Mouse (Mus musculus) layer of hippocampus, postnatal 36 days (tissue): ENCODE data around the gene Adamtsl3. TPM values are rescaled to one million over a fixed set of nuclear protein-coding genes. Genes with fewer than 3 reads are reported as not detected.
"Not testable (repeated sequence)": the region's sequence is repeated elsewhere in the genome, so short reads cannot be mapped to it uniquely, and the experiment has no call there.

ENCODE experiments used
- DNase-seq, 2 experiments: peaks; one replicate each; pipeline ENCODE4 v3.0.0; 2022
- total RNA-seq, 2 experiments: library from RNA; stranded (reverse); gene quantifications; 2 replicates each; pipeline ENCODE4 v1.2.3; 2021

Gene Adamtsl3
- total RNA-seq, 2 experiments from 2014 or later = 1.4 to 2.3 TPM

DNA sequence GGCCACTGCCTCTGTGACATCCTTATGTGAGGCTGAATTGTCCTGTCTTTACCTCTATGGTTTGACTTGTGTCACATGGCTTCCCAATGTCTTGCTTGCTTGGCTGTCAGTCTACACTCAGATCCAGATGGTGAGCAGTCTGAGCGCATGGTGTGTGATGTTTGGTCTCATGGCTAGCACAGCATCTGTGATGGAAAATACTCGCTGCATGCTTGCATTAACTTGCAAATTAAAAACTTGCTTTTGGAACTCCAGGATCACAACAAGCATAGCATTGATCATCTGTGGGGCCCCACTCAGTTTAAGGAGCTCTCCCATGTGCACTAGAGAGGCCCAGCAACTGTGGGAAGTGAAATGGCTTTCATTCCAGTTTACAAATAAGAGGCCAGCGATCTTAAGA lies 29.1 kb downstream of the Adamtsl3 start:
- DNase-seq = no peak

DNA sequence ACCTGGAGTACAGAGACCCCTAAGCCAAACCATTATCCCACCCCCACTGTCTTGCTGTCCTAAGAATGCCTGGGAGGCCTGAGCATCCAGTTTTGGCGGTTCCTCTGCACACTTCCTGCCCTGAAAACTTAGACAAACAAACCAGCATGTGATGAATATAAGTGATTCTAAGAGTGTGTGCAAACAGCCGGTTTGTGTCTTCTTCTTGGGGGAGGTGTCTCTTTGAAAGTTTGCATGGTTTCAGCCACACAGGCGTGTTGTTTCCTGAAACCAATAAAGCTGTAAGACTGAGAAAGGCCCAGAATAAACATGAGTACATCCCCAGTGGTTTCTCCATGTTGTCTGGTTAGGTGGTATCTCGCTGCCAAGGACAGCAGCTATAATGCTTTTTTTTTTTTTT lies 30.6 kb downstream of the Adamtsl3 start:
- no peak for DNase-seq

DNA sequence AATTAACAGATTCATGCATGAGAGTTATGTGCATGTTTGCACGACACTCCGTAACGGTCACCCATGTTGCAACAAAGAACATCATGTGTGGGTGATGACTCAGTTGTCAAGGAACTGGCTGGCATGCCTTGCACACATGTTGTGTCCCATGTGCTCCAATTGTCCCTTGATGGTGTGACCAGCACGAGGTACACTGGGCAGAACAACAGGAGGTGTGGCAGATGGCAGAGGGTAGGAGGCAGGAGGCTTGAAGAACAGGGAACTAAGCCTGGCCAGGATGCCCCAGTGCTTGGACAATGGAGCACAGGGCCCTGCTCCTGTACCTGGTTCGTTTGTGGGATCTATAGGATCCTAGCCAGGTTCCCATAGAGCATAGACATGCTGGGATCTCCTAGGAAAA lies 31.0 kb downstream of the Adamtsl3 start:
- DNase-seq = no peak

- no peak for DNase-seq
These were observed 32.6 kb downstream of the Adamtsl3 start for GRCm38 (mm10) chr7:82368047-82368446.

GRCm38 (mm10) chr7:82370132-82370531 lies 34.6 kb downstream of the Adamtsl3 start:
- DNase-seq = no peak

DNA sequence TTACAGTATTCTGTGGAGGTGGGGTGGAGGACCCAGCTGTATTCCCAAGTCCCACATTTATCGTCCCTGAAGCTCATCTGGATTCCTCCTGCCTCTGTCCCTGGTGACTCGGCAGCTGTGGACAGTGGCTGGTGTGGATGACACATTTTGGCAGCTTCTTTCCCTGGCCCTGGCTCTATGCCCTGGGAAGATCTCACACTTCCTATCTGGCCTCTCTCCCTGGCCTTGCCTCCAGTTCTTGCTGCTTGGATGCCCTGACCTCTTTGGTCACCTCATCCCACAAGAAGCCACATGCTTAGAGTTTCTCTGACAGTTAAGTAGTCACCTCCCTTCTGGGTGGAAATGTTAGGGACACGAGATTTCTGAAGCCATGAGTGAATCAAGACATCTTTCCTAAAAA lies 35.9 kb downstream of the Adamtsl3 start:
- DNase-seq = no peak

DNA sequence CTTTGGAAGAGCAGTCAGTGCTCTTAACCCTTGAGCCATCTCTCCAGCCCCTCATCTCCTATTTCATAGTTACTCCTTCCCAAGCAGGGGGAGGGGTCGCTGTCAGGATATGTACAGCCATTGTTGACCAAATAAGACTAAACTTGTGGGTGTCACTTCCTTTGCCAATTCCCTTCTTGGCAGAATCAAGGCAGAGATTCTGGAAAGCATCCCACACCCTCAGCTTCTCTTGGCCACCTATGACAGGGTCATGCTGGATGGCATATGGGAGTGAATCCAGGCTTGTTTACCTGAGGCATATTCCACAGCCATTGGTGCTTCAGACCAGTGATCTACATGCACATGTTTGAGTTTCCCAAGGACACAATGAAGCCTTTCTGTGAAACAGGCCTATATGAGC lies 42.8 kb downstream of the Adamtsl3 start:
- no peak for DNase-seq

DNA sequence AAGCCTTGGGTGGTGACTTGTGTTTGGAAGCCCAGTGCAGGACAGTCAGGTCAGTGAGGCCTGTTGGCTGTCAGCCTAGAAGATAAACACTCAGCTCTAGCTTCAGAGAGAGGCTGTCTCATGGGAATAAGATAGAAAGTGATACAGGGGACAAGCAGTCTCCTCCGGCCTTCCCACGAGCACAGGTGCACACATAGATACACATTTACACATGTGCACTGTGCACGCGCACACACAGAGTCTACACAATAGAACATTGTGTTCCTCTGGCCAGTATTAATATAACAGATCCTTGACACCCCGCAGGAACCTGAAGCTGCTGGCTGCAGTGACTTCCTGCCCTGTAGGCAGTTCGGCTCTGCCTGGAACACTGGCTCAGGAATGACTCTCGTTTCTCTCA lies 44.3 kb downstream of the Adamtsl3 start:
- no peak for DNase-seq

DNA sequence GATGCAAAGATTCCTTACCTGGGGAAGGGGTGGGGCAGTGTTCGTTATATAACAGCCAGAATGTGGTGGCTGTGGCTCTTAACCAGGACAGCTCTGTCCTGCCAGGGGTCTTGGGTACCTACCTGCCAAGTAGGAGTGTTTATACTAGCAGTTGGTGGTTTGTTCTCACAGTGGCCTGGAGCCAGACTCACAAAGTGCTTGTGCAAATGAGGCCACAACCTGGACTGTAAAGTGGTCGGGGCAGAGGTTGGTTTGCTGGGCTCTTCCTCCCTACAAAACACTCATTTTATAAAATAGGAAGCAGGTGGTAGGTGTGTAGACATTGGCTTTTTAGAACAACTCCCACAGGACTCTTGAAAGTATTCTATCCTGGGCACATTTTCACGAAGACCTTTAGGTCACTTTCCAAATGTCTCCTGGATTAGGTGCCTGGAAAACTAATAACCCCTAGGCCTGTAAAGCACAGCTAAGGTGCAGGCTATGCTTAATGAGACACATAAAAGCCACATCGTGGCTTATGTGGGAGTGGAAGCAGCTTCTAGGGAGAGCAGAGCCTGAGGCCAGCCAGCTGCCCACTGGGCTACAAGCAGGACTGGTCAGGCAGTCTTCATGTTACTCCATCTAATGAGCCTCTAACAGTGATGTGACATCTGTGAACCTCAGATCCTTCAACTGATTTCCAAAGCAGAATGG lies 47.5 kb downstream of the Adamtsl3 start:
- no peak for DNase-seq

DNA sequence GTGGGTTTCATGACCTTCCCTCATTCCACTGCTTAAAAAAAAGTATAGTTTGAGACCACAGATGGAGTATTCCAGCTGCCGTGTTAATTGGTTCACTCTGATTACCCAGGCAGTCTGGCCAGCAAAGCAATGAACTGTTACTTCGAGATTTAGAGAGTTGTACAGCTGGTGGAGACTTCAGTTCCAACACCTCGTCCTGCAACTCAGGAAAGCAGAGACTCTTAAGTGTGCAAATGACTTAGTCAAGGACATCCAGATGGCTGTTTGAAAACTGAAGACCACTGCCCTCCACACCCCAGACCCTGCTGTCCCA lies 48.0 kb downstream of the Adamtsl3 start:
- no peak for DNase-seq

- no peak for DNase-seq
These were observed 51.6 kb downstream of the Adamtsl3 start for GRCm38 (mm10) chr7:82387121-82387520.

- DNase-seq = no peak
These were observed 59.1 kb downstream of the Adamtsl3 start for GRCm38 (mm10) chr7:82394435-82395186.

GRCm38 (mm10) chr7:82395239-82395638 lies 59.7 kb downstream of the Adamtsl3 start:
- DNase-seq = no peak

- no peak for DNase-seq
These were observed 60.4 kb downstream of the Adamtsl3 start for GRCm38 (mm10) chr7:82395751-82396512.

GRCm38 (mm10) chr7:82396869-82397268 lies 61.4 kb downstream of the Adamtsl3 start:
- no peak for DNase-seq

DNA sequence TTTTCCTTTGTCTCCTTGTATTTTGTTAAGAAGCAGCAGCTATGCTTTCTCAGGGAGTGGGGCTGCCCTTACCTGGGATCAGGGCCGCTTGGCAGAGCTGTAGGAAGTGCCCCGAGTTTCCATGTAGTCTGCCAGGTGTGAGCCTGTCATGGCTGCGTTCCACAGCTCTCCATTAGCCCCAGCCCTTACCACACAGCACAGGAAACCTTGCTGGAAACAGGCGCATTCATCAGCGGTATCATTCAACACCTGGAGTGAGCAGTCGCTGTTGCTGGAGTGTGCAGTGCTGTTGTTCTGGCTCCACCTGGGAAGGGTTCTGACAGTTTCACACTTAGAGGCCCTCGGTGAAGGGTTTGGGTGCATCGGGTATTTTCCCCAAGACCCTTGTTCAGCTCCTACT lies 62.1 kb downstream of the Adamtsl3 start:
- no peak for DNase-seq

DNA sequence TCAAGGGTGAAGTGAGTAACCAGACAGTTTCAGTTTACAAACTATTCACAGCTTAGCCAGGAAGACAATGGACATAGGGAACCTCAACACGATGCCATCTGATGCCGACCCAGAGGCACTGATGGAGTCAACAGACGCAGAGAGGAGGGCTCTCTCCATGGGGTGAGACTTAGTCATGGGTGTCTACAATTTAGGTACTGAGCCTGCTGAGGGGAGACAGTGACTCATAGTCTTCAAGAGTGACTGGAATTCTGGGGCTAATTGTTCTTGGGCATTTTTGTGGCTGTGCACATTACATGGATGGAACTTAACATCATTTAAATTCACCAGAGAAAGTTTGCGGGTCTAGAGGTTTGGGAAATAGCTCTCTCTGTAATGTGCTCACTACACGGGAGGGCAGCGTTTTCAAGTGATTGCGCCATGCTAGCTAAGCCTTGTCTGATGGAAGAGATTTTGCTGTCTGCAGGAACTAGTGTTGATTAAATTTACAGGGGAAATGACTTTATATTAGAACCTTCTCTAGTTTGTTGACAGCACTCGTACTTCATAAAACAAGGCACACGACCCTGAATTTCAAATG lies 70.1 kb downstream of the Adamtsl3 start:
- DNase-seq = no peak

DNA sequence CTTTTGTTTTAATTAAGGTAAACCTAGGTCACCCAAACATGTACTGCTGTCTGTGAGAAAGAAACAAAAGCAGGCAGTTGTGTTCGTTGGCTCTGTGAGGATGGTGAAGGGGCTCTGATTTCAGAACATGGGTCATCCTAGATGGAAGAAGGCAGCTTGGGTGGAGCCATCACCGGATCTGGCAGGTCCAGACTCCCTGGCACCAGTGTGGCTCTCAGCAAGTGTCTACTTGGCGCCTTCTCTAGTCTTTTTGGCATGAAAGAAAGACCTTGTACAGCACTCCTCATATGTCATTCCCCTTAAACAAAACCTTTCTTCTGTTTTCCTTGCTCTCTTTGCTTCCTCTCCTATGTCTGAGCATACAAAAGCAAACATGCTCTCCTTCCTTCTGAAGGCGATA lies 75.5 kb downstream of the Adamtsl3 start:
- no peak for DNase-seq

DNA sequence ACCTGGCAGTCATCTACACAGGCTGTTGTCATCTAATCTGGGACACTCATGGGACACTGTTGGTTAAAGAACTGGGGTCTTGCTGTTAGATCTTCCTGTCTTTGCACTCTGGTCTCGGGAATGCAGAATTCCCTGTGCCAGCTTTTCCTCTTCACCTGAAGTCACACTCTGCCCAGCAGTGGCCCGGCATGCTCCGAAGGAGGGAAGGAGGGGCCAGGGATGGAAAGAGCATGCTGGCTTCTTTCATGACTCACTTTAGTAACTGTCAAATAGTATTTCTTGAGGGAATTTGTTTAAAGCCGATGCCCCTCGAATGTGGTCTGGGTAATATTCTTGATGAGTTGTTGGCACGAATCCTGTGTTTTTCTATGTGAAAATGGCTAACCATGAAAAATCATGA lies 81.2 kb downstream of the Adamtsl3 start:
- DNase-seq = no peak

DNA sequence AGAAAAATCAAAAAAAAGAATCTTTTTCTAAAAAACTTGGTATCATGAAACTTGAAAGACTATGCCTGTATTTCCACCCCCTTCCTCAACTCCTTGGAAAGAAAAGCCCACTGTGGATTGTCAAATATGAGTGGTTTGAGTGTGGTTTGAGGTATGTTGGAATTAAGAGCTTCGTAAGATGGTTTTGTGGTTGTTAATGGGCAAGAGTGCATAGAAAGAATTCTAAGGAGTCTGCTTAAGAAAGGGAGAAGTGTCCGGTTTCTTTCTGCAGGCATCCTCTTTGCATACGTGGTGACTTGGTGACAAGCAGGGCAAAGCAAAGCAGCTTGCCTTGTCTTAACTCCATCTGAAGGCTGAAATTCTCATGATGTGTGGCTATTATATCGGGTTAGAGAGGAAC lies 81.6 kb downstream of the Adamtsl3 start:
- DNase-seq = no peak

DNA sequence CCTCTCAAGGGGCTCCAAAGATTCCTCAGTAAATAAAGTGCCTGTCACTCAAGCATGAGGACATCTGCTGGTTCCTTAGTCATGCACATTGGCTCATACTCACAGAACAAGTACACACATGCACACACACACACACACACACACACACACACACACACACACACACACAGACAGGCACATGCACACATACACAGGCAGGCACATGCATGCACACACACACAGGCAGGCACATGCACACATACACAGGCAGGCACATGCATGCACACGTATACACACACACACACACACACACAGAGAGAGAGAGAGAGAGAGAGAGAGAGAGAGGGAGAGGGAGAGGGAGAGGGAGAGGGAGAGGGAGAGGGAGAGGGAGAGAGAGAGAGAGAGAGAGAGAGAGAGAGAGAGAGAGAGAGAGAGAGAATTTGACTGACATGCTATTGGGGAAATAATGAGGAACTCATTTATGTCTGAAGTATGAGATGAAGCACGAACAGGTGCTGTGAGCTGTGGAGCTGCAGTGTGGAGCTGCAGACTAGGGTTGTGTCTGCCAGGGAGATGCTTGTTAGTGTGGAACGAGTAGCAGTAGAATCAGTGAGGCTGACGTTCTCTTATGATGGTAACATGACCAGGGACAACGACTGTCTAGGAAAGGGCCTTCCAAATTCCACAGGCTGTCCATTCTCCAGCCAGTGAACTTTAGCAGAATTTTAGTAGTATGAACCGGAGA lies 85.0 kb downstream of the Adamtsl3 start:
- not testable (repeated sequence) for DNase-seq

- no peak for DNase-seq
These were observed 87.1 kb downstream of the Adamtsl3 start for GRCm38 (mm10) chr7:82422561-82422960.

DNA sequence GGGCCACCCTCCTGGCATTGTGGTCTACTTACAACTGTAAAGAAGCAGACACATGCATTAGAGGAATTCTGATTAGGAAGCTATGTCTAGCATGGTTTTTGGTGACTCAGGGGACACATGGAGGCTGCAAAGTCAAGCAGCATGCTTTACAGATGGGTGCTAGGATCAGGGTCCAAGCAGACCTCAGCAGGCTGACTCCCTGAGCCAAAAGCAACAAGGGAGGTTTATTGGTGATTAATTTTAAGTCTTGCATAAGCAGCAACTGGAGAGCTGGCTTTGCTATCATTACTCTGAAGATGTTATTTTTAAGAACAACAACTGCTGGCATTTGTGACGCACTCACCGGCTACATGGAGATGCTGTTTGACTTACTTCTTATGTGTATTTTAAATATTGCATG lies 88.1 kb downstream of the Adamtsl3 start:
- DNase-seq = no peak
